Mouse (Mus musculus) hindbrain, embryonic 13.5 days (tissue): ENCODE measurements around the gene D17H6S53E. TPM values are rescaled to one million over a fixed set of nuclear protein-coding genes. Genes with fewer than 3 reads are reported as not detected.

Experiments used
- ATAC-seq: fragments of 200-750 bp; cut with Nextera tagmentation; 2 replicates; pipeline ENCODE4 v1.8.0; 2017; ENCODE audit warnings: moderate TSS enrichment; ENCODE audit not compliant: low FRiP score
- H3K27ac ChIP-seq: fragments of 300-500 bp; sonication (generic); 2 replicates; pipeline ENCODE4 v1.5.1; 2015; ENCODE audit warnings: inconsistent platforms, mild to moderate bottlenecking, moderate library complexity
- H3K27me3 ChIP-seq: fragments of 300-500 bp; sonication (generic); 2 replicates; pipeline ENCODE4 v1.6.1; 2015; ENCODE audit warnings: mild to moderate bottlenecking, inconsistent platforms
- H3K36me3 ChIP-seq: fragments of 300-500 bp; sonication (generic); 2 replicates; pipeline ENCODE4 v1.6.1; 2015; ENCODE audit warnings: mild to moderate bottlenecking, inconsistent platforms
- H3K4me1 ChIP-seq: fragments of 300-500 bp; sonication (generic); replicated peaks from 2 replicates; pipeline ENCODE4 v1.6.1; 2015; ENCODE audit warnings: inconsistent platforms
- H3K4me2 ChIP-seq: fragments of 300-500 bp; sonication (generic); 2 replicates; pipeline ENCODE4 v1.6.1; 2015; ENCODE audit warnings: inconsistent platforms, mild to moderate bottlenecking, moderate library complexity
- H3K4me3 ChIP-seq: fragments of 300-500 bp; sonication (generic); 2 replicates; pipeline ENCODE4 v1.5.1; 2015; ENCODE audit warnings: mild to moderate bottlenecking, inconsistent platforms
- H3K9ac ChIP-seq: fragments of 300-500 bp; sonication (generic); 2 replicates; pipeline ENCODE4 v1.6.1; 2015; ENCODE audit warnings: mild to moderate bottlenecking, inconsistent platforms
- H3K9me3 ChIP-seq: fragments of 300-500 bp; sonication (generic); 2 replicates; pipeline ENCODE4 v1.6.1; 2016; ENCODE audit warnings: inconsistent platforms
- WGBS: fragments of 180-500 bp; shearing (Covaris S2); methylation state at CpG from one replicate; pipeline ENCODE4 v1.1.7; 2015; 5-methylcytosine and 5-hydroxymethylcytosine counted together
- polyA plus RNA-seq: library from polyadenylated mRNA; unstranded; fragments of >200 nt; fragmentation: Nextera tagmentation; extraction: Ambion mirVana; gene quantifications from 2 replicates; pipeline ENCODE4 v1.2.1, GENCODE M21; 2015

Gene D17H6S53E
- polyA plus RNA-seq, 1 experiment from 2014 or later: 11.2 TPM

- Histone ChIP-seq H3K36me3 (peaks cover 23% of the 10 kb centered on the region), H3K4me2 (peak overlapping the region; percentile 77; the same call in 1 of the 2 replicates), H3K27me3 (no peaks in the 10 kb centered on the region), H3K9me3 (no peaks in the 10 kb centered on the region), H3K9ac (peak overlapping the region; percentile 84; the same call in 1 of the 2 replicates), H3K27ac (no peak overlapping the region), H3K4me1 (peaks cover 46% of the 10 kb centered on the region), H3K4me3 (peak overlapping the region; percentile 57; the same call in 1 of the 2 replicates)
- WGBS: 96% methylated on average over 1 of the region's 1 CpGs
- no peak for ATAC-seq
Observed at GRCm38 (mm10) chr17:35125081-35125480, 1.1 kb upstream of the D17H6S53E start.

GRCm38 (mm10) chr17:35125578-35125977, 595 bp upstream of the D17H6S53E start:
- H3K27ac ChIP-seq: peak overlapping the region; percentile 80; the same call in 1 of the 2 replicates
- WGBS: 34% methylated on average over 6 of the region's 6 CpGs
- H3K4me3 ChIP-seq: peak overlapping the region; percentile 57
- H3K4me1 ChIP-seq: peaks cover 42% of the 10 kb centered on the region
- peak overlapping the region; percentile 77 for H3K4me2 ChIP-seq
- peaks cover 28% of the 10 kb centered on the region for H3K36me3 ChIP-seq
- H3K9me3 ChIP-seq: no peaks in the 10 kb centered on the region
- H3K9ac ChIP-seq: peak overlapping the region; percentile 84
- no peak for ATAC-seq
- H3K27me3 ChIP-seq: no peaks in the 10 kb centered on the region

DNA sequence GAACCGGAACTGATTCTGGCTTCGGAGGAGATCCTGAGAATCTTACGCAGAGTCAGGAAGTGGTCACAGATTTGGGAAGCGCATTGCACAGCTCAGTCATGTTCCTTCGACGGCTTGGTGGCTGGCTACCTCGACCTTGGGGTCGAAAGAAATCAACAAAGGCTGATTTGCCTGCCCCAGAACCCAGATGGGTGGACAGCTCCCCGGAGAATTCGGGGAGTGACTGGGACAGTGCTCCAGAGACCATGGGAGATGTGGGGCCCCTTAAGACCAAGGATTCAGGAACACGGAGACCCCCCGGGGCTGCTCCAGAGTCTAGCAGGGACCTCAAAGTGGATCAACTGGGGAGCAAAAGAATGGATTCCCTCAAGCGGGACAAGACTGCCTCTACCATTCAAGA, 844 bp downstream of the D17H6S53E start:
- Histone ChIP-seq H3K36me3 (peaks cover 28% of the 10 kb centered on the region), H3K9me3 (no peaks in the 10 kb centered on the region), H3K4me1 (peaks cover 40% of the 10 kb centered on the region), H3K4me2 (peak overlapping the region; percentile 77), H3K9ac (peak overlapping the region; percentile 84), H3K27ac (no peak overlapping the region), H3K27me3 (no peaks in the 10 kb centered on the region), H3K4me3 (peak overlapping the region; percentile 57)
- 74% methylated on average over 13 of the region's 13 CpGs for WGBS
- ATAC-seq: no peak

DNA sequence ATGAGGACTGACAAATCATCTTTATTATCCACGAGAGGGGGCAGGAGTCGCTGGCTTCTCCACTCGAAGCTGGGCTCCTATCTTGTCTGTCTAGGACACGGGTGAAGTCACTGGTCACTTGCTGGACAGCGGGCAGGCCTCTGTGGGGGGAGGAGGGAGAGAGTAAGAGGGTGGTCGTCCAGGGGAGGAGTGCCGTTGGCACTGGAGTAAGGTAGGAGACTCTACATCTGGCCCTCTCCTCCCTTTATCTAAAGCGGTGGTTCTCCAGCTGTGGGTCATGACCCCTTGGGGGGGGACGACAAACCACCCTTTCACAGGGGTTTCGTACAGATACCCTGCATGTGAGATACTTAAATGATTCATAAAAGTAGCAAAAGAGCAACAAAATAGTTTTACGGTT, 2.8 kb downstream of the D17H6S53E start:
- Histone ChIP-seq H3K36me3 (peaks cover 23% of the 10 kb centered on the region), H3K27me3 (no peaks in the 10 kb centered on the region), H3K27ac (no peak overlapping the region), H3K9ac (no peak overlapping the region), H3K9me3 (no peaks in the 10 kb centered on the region), H3K4me1 (peaks cover 32% of the 10 kb centered on the region), H3K4me2 (no peak overlapping the region), H3K4me3 (no peak overlapping the region)
- WGBS: 67% methylated on average over 11 of the region's 11 CpGs
- ATAC-seq: no peak

- peaks cover 24% of the 10 kb centered on the region for H3K4me1 ChIP-seq
- H3K4me3 ChIP-seq: no peak overlapping the region
- no peak overlapping the region for H3K4me2 ChIP-seq
- 91% methylated on average over 8 of the region's 8 CpGs for WGBS
- H3K9ac ChIP-seq: peak overlapping the region; percentile 36; the same call in 1 of the 2 replicates
- H3K36me3 ChIP-seq: peaks cover 12% of the 10 kb centered on the region
- H3K9me3 ChIP-seq: no peaks in the 10 kb centered on the region
- no peaks in the 10 kb centered on the region for H3K27me3 ChIP-seq
- ATAC-seq: no peak
- H3K27ac ChIP-seq: no peak overlapping the region
Observed at GRCm38 (mm10) chr17:35131038-35131437, 4.9 kb downstream of the D17H6S53E start.

- Histone ChIP-seq H3K9ac (peak within 1 kb of the TSS; percentile 36; the same call in 1 of the 2 replicates), H3K36me3 (peaks cover 12% of the 10 kb centered on the region), H3K4me2 (no peak within 1 kb of the TSS), H3K27me3 (no peaks in the 10 kb centered on the region), H3K4me3 (no peak within 1 kb of the TSS), H3K27ac (no peak within 1 kb of the TSS), H3K4me1 (peaks cover 24% of the 10 kb centered on the region), H3K9me3 (no peaks in the 10 kb centered on the region)
- ATAC-seq: no peak
- WGBS: 78% methylated on average over 15 of the region's 15 CpGs
Observed at GRCm38 (mm10) chr17:35131500-35132173, 5.5 kb downstream of the D17H6S53E start, which contains the start of gene Apom. Gene Apom (minus strand): TSS chr17:35132050.

DNA sequence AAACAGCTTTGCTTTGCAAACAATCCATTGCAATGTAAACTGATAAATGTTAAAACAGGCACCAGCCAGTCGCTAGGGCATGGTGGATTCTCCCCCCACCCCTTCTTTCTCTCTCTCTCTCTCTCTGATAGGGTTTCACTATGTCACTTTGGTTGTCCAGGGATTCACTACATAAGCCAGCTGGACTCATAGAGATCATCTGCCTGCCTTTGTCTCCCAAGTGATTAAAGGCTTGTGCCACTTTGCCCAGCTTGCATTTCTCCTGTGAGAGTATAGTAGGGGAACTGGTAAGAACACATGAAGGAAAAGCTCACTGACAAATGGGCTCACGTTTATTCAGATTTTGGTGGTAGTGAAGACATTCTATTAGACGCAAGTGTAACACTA, 6.0 kb downstream of the D17H6S53E start:
- Histone ChIP-seq H3K9ac (no peak overlapping the region), H3K36me3 (peaks cover 12% of the 10 kb centered on the region), H3K27me3 (no peaks in the 10 kb centered on the region), H3K27ac (no peak overlapping the region), H3K4me2 (no peak overlapping the region), H3K4me1 (peaks cover 24% of the 10 kb centered on the region), H3K4me3 (no peak overlapping the region), H3K9me3 (no peaks in the 10 kb centered on the region)
- 78% methylated on average over 3 of the region's 3 CpGs for whole genome bisulfite sequencing
- ATAC-seq: no peak

DNA sequence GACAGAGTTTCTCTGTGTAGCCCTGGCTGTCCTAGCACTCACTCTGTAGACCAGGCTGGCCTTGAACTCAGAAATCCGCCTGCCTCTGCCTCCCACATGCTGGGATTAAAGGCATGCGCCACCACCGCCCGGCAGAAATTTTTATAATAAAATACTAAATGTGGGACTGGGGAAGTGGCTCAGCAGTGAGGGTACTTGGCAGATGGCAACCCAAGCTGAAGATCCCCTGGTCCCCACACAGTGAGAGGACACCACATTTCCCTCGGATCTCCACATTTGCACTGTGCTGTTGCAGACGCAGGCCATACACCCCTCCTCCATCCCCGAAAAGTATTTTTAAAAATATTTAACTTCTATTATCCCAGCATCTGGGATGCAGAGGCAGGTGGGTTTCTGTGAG, 7.3 kb downstream of the D17H6S53E start:
- H3K4me3 ChIP-seq: no peak overlapping the region
- H3K9me3 ChIP-seq: no peaks in the 10 kb centered on the region
- no peak overlapping the region for H3K9ac ChIP-seq
- peaks cover 13% of the 10 kb centered on the region for H3K36me3 ChIP-seq
- H3K27me3 ChIP-seq: no peaks in the 10 kb centered on the region
- ATAC-seq: no peak
- WGBS: 95% methylated on average over 7 of the region's 7 CpGs
- peaks cover 26% of the 10 kb centered on the region for H3K4me1 ChIP-seq
- H3K27ac ChIP-seq: no peak overlapping the region
- H3K4me2 ChIP-seq: no peak overlapping the region

GRCm38 (mm10) chr17:35134801-35135590, 8.8 kb downstream of the D17H6S53E start, which contains the start of gene Bag6:
Gene Bag6 (plus strand): TSS chr17:35135178.
- WGBS: under 1% methylated on average over 66 of the region's 66 CpGs
- Histone ChIP-seq H3K4me3 (peak within 1 kb of the TSS; percentile 74), H3K36me3 (peaks cover 24% of the 10 kb centered on the region), H3K27me3 (no peaks in the 10 kb centered on the region), H3K9ac (peak within 1 kb of the TSS; percentile 87), H3K27ac (peak within 1 kb of the TSS; percentile 95), H3K4me1 (peaks cover 34% of the 10 kb centered on the region), H3K4me2 (peak within 1 kb of the TSS; percentile 97), H3K9me3 (no peaks in the 10 kb centered on the region)
- peak; percentile 95 for ATAC-seq

- peak; percentile 77 for ATAC-seq
- Histone ChIP-seq H3K4me1 (peaks cover 34% of the 10 kb centered on the region), H3K9ac (peak overlapping the region; percentile 87), H3K4me2 (peak overlapping the region; percentile 97), H3K4me3 (peak overlapping the region; percentile 74), H3K9me3 (no peaks in the 10 kb centered on the region), H3K36me3 (peaks cover 26% of the 10 kb centered on the region), H3K27ac (peak overlapping the region; percentile 95), H3K27me3 (no peaks in the 10 kb centered on the region)
- WGBS: 1% methylated on average over 43 of the region's 43 CpGs
Observed at GRCm38 (mm10) chr17:35135591-35136320, 9.6 kb downstream of the D17H6S53E start.

GRCm38 (mm10) chr17:35139269-35139668, 13.1 kb downstream of the D17H6S53E start:
- Histone ChIP-seq H3K36me3 (peaks cover 61% of the 10 kb centered on the region), H3K27me3 (no peaks in the 10 kb centered on the region), H3K9ac (peak overlapping the region; percentile 43), H3K4me3 (no peak overlapping the region), H3K27ac (no peak overlapping the region), H3K4me1 (peaks cover 34% of the 10 kb centered on the region), H3K9me3 (no peaks in the 10 kb centered on the region), H3K4me2 (no peak overlapping the region)
- 93% methylated on average over 3 of the region's 3 CpGs for WGBS
- ATAC-seq: no peak

DNA sequence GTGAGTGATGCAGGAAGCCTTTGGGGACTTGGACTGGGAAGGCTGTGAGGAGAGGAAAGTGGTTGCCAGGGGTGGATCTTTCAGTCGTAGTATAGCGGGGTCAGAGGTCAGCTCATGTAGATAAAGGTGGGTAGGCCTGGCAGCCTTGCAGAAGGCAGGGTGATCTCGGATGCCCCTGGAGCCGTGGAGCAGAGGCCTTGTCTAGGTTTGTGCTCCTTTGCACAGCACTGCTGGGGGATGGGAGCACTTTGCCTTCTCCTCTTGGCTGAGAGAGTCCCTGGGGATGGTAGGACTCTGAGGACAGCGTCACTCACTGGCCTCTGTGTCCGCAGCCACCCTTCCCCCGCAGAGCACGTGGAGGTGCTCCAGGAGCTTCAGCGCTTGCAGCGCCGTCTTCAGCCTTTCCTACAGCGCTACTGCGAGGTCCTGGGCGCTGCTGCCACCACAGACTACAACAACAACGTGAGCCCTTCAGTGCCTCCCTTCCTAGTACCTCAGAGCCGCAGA, 14.4 kb downstream of the D17H6S53E start:
- Histone ChIP-seq H3K4me1 (peaks cover 34% of the 10 kb centered on the region), H3K4me2 (no peak overlapping the region), H3K27ac (no peak overlapping the region), H3K36me3 (peaks cover 74% of the 10 kb centered on the region), H3K4me3 (no peak overlapping the region), H3K27me3 (no peaks in the 10 kb centered on the region), H3K9ac (no peak overlapping the region), H3K9me3 (no peaks in the 10 kb centered on the region)
- 79% methylated on average over 16 of the region's 16 CpGs for WGBS
- no peak for ATAC-seq
